Mouse (Mus musculus): ENCODE measurements around the gene Umod. TPM values are rescaled to one million over a fixed set of nuclear protein-coding genes. Genes with fewer than 3 reads are reported as not detected.

Gene Umod
- polyA plus RNA-seq, 1 experiment from 2014 or later = not detected

GRCm38 (mm10) chr7:119427180-119427616 is 51.9 kb downstream of the Umod start:
- Histone ChIP-seq H3K27ac (no peak overlapping the region), H3K9ac (no peak overlapping the region), H3K36me3 (no peaks in the 10 kb centered on the region), H3K4me3 (no peak overlapping the region), H3K4me2 (no peak overlapping the region), H3K4me1 (no peaks in the 10 kb centered on the region), H3K9me3 (no peaks in the 10 kb centered on the region), H3K27me3 (no peaks in the 10 kb centered on the region)
- no peak for ATAC-seq (ENCODE audit: insufficient number of reproducible peaks, low FRiP score, low TSS enrichment, low read depth)
- WGBS = 21% methylated on average over 6 of the region's 6 CpGs

GRCm38 (mm10) chr7:119420730-119421129 is 58.4 kb downstream of the Umod start:
- no peak for ATAC-seq (ENCODE audit: insufficient number of reproducible peaks, low FRiP score, low TSS enrichment, low read depth)
- no peak overlapping the region for H3K4me2 ChIP-seq
- no peak overlapping the region for H3K27ac ChIP-seq
- H3K36me3 ChIP-seq = no peaks in the 10 kb centered on the region
- no peak overlapping the region for H3K4me3 ChIP-seq
- no peaks in the 10 kb centered on the region for H3K4me1 ChIP-seq
- H3K27me3 ChIP-seq = no peaks in the 10 kb centered on the region
- no peaks in the 10 kb centered on the region for H3K9me3 ChIP-seq
- no peak overlapping the region for H3K9ac ChIP-seq
- WGBS = 13% methylated on average over 2 of the region's 2 CpGs

DNA sequence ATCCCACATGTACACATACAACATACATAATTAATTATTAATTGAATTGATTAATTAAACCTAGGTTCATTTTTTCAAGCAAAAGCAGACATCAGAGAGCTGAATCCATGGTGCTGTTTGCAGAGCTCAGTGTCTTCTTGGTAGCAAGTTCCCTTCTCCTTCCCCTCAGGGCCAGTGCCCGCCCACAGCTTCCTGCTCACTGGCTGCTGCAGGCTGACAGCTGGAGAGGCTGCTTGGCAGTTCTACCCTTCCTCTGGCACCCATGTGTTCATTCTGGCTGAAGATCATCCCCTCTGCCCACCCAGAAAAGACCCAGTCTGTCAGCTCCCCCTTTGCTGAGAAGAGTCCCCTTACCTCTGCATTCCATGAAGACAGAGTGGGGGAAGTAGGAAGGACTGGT is 60.6 kb downstream of the Umod start:
- no peak overlapping the region for H3K4me2 ChIP-seq
- no peaks in the 10 kb centered on the region for H3K4me1 ChIP-seq
- no peak overlapping the region for H3K4me3 ChIP-seq
- no peaks in the 10 kb centered on the region for H3K9me3 ChIP-seq
- WGBS = 81% methylated on average over 1 of the region's 1 CpGs
- no peak overlapping the region for H3K27ac ChIP-seq
- no peaks in the 10 kb centered on the region for H3K36me3 ChIP-seq
- ATAC-seq (ENCODE audit: insufficient number of reproducible peaks, low FRiP score, low TSS enrichment, low read depth) = no peak
- no peak overlapping the region for H3K9ac ChIP-seq
- no peaks in the 10 kb centered on the region for H3K27me3 ChIP-seq

Other genes with a start within 250 kb of the Umod start
- gene Gp2, start 20.0 kb downstream of the Umod start, polyA plus RNA-seq (2015; fragmentation: Nextera tagmentation; extraction: Ambion mirVana) = not detected in 2 replicates
- gene Acsm5, start 40.2 kb upstream of the Umod start, polyA plus RNA-seq (2015; fragmentation: Nextera tagmentation; extraction: Ambion mirVana) = not detected in 2 replicates
- not detected in 2 replicates for gene Pdilt, start 44.2 kb upstream of the Umod start, polyA plus RNA-seq (2015; fragmentation: Nextera tagmentation; extraction: Ambion mirVana)
- not detected in 2 replicates for gene Acsm2, start 75.1 kb upstream of the Umod start, polyA plus RNA-seq (2015; fragmentation: Nextera tagmentation; extraction: Ambion mirVana)
- not detected in 2 replicates for gene Acsm1, start 127.7 kb upstream of the Umod start, polyA plus RNA-seq (2015; fragmentation: Nextera tagmentation; extraction: Ambion mirVana)
- gene Acsm4, start 210.7 kb upstream of the Umod start, polyA plus RNA-seq (2015; fragmentation: Nextera tagmentation; extraction: Ambion mirVana) = not detected in 2 replicates
- gene Thumpd1, start 241.5 kb upstream of the Umod start, polyA plus RNA-seq (2015; fragmentation: Nextera tagmentation; extraction: Ambion mirVana) = 70.4 and 72.5 TPM in 2 replicates